Mouse (Mus musculus): ENCODE measurements around the gene Mars. TPM values are rescaled to one million over a fixed set of nuclear protein-coding genes. Genes with fewer than 3 reads are reported as not detected.

Gene Mars
- total and polyA plus RNA-seq, 3 experiments: 143 to 224 (median 161) TPM

DNA sequence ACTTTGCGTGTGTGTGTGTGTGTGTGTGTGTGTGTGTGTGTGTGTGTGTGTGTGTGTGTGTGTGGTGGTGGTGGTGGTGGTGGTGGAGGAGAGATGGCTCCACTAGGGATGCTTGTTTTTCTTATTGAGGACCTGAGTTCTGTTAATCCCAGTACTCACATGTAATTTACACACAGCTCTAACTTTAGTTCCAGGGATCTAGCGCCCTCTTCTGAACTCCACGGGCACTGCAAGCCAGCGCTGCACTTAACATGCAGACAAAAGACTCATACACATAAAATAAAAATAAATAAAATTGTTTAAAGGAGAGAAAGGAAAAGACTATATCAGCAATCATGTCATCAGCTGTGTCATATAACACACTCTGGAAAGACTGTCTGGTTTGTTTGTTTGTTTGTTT is 37.4 kb upstream of the Mars start:
- Histone ChIP-seq H3K9me3 (replicated peaks; ENCODE audit: low read length) (peaks cover 11% of the 10 kb centered on the region), H3K79me2 (replicated peaks; ENCODE audit: control insufficient read depth, extremely low read depth, insufficient read depth, poor library complexity, severe bottlenecking) (no peaks in the 10 kb centered on the region), H3K4me2 (ENCODE audit: insufficient read depth, low read depth, poor library complexity, severe bottlenecking) (no peak overlapping the region), H3K9ac (ENCODE audit: insufficient read depth, low read depth) (no peak overlapping the region), H3K27me3 (replicated peaks) (peaks cover 7% of the 10 kb centered on the region), H3K4me3 (replicated peaks in 1 of 3; ENCODE audit: low read depth in 2 of 3, low read length in 2 of 3, poor library complexity in 1 of 3) (no peak overlapping the region), H3K27ac (ENCODE audit: insufficient read depth, low read depth) (no peak overlapping the region), H3K4me1 (ENCODE audit: control insufficient read depth in 1 of 2, insufficient read depth in 2 of 2) (peaks cover 13 to 24% of the 10 kb centered on the region in 2 experiments), H3K36me3 (replicated peaks in 1 of 2; ENCODE audit: control insufficient read depth in 1 of 2, insufficient read depth in 1 of 2, low read length in 1 of 2) (peaks cover 3 to 11% of the 10 kb centered on the region in 2 experiments)
- in situ Hi-C loops (cut with MboI; ENCODE audit: low pct_ligation_motif_present, low pct_unique_long_range_greater_than_20kb, low sequenced_read_pairs): no loop called here
- DNase-seq (ENCODE audit: extremely low read depth): no peak
- no peak for TF ChIP-seq USF2 (conservative IDR thresholded peaks at IDR 0.05; ENCODE audit: low read depth, low read length)
- no peak for TF ChIP-seq IRF4 (IDR thresholded peaks at IDR 0.05; ENCODE audit: low read depth, low read length)
- peak in 1 of 2 experiments; percentile 38; a peak in 2 of 4 replicates for TF ChIP-seq CTCF (conservative IDR thresholded peaks at IDR 0.05 in 1 of 2, IDR thresholded peaks at IDR 0.05 in 1 of 2; ENCODE audit: low read depth in 2 of 2, low read length in 2 of 2)
- dilution Hi-C loops (cut with MboI; ENCODE audit: extremely low pct_ligation_motif_present, extremely low pct_unique_long_range_greater_than_20kb, low sequenced_read_pairs): no loop called here

DNA sequence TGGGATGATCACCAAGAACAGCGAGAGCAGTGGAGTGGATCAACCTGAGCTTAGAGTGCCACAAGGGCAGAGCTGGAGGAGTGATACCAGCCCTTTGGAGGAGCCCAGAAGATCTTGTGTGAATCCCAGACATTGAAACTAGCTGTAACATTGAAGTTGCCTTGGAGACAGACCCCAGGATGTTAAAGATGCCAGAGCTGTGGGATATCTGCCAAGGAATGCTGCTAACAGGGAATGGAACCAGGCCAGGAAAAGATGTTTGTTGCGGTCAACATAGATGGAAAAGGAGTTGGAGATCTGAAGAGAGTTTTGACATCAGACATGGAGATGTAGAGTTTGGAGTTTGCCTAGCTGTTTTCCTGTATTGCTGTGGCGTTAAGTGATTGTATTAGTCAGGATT is 34.6 kb upstream of the Mars start:
- no peaks in the 10 kb centered on the region for H3K79me2 ChIP-seq (replicated peaks; ENCODE audit: control insufficient read depth, extremely low read depth, insufficient read depth, poor library complexity, severe bottlenecking)
- in situ Hi-C loops (cut with MboI; ENCODE audit: low pct_ligation_motif_present, low pct_unique_long_range_greater_than_20kb, low sequenced_read_pairs) (no loop called here), dilution Hi-C loops (cut with MboI; ENCODE audit: extremely low pct_ligation_motif_present, extremely low pct_unique_long_range_greater_than_20kb, low sequenced_read_pairs) (no loop called here)
- no peak for TF ChIP-seq SIN3A (IDR thresholded peaks at IDR 0.05; ENCODE audit: low read length)
- no peak for TF ChIP-seq HCFC1 (IDR thresholded peaks at IDR 0.05; ENCODE audit: low read depth, low read length)
- no peak for TF ChIP-seq RCOR1 (conservative IDR thresholded peaks at IDR 0.05; ENCODE audit: low read depth, low read length)
- TF ChIP-seq USF2 (conservative IDR thresholded peaks at IDR 0.05; ENCODE audit: low read depth, low read length): no peak
- no peak overlapping the region for H3K4me2 ChIP-seq (ENCODE audit: insufficient read depth, low read depth, poor library complexity, severe bottlenecking)
- peaks cover 3 to 11% of the 10 kb centered on the region in 2 experiments for H3K36me3 ChIP-seq (replicated peaks in 1 of 2; ENCODE audit: control insufficient read depth in 1 of 2, insufficient read depth in 1 of 2, low read length in 1 of 2)
- H3K9ac ChIP-seq (ENCODE audit: insufficient read depth, low read depth): no peak overlapping the region
- H3K4me1 ChIP-seq (ENCODE audit: control insufficient read depth in 1 of 2, insufficient read depth in 2 of 2): peaks cover 4 to 24% of the 10 kb centered on the region in 2 experiments
- H3K9me3 ChIP-seq (replicated peaks; ENCODE audit: low read length): peaks cover 11% of the 10 kb centered on the region
- H3K4me3 ChIP-seq (replicated peaks in 1 of 3; ENCODE audit: low read depth in 2 of 3, low read length in 2 of 3, poor library complexity in 1 of 3): no peak overlapping the region
- peaks cover 19% of the 10 kb centered on the region for H3K27me3 ChIP-seq (replicated peaks)
- DNase-seq (ENCODE audit: extremely low read depth): no peak
- no peak overlapping the region for H3K27ac ChIP-seq (ENCODE audit: insufficient read depth, low read depth)

DNA sequence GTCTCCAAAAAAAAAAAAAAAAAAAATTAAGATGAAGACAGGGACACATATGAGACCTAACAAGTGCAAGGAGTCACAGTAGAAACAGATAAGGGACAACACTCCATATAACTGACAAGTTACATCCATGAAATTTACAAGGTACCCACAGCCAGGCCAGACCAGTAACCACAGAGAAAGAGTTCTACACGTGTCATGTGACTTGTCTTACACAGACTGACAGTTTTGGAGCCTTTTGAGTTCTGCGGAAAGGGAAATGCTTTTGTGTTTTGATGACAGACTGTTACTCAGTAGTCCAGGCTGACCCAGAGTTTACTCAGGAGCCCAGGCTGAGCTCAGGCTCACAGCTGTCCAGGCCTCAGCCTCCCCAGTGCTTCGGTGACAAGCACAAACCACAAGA is 31.4 kb upstream of the Mars start:
- H3K4me1 ChIP-seq (ENCODE audit: control insufficient read depth in 1 of 2, insufficient read depth in 2 of 2): peaks cover 0 to 31% of the 10 kb centered on the region in 2 experiments; a peak in 2 of 4 replicates
- peaks cover 8% of the 10 kb centered on the region for H3K9me3 ChIP-seq (replicated peaks; ENCODE audit: low read length)
- no peaks in the 10 kb centered on the region for H3K36me3 ChIP-seq (replicated peaks in 1 of 2; ENCODE audit: control insufficient read depth in 1 of 2, insufficient read depth in 1 of 2, low read length in 1 of 2)
- in situ Hi-C loops (cut with MboI; ENCODE audit: low pct_ligation_motif_present, low pct_unique_long_range_greater_than_20kb, low sequenced_read_pairs): no loop called here
- no peak overlapping the region for H3K4me3 ChIP-seq (replicated peaks in 1 of 3; ENCODE audit: low read depth in 2 of 3, low read length in 2 of 3, poor library complexity in 1 of 3)
- no peak for DNase-seq (ENCODE audit: extremely low read depth)
- H3K4me2 ChIP-seq (ENCODE audit: insufficient read depth, low read depth, poor library complexity, severe bottlenecking): no peak overlapping the region
- H3K27me3 ChIP-seq (replicated peaks): peaks cover 40% of the 10 kb centered on the region
- no peak for TF ChIP-seq JUN (IDR thresholded peaks at IDR 0.05; ENCODE audit: insufficient read depth, low read depth, low read length)
- no peak for TF ChIP-seq ZNF384 (IDR thresholded peaks at IDR 0.05; ENCODE audit: low read depth, low read length)
- TF ChIP-seq SMC3 (IDR thresholded peaks at IDR 0.05; ENCODE audit: low read depth, low read length): no peak
- no peak for TF ChIP-seq MAX (IDR thresholded peaks at IDR 0.05; ENCODE audit: low read length)
- TF ChIP-seq CHD1 (IDR thresholded peaks at IDR 0.05; ENCODE audit: low read depth, low read length): no peak
- TF ChIP-seq ZC3H11A (IDR thresholded peaks at IDR 0.05; ENCODE audit: low read depth, low read length): no peak
- TF ChIP-seq MYC (IDR thresholded peaks at IDR 0.05; ENCODE audit: low read depth, low read length): no peak
- TF ChIP-seq TBP (conservative IDR thresholded peaks at IDR 0.05; ENCODE audit: low read depth, low read length): no peak
- TF ChIP-seq USF2 (conservative IDR thresholded peaks at IDR 0.05; ENCODE audit: low read depth, low read length): no peak
- TF ChIP-seq CHD2 (IDR thresholded peaks at IDR 0.05; ENCODE audit: low read length): no peak
- TF ChIP-seq ZMIZ1 (IDR thresholded peaks at IDR 0.05; ENCODE audit: low read depth, low read length): no peak
- no peak for TF ChIP-seq NRF1 (IDR thresholded peaks at IDR 0.05; ENCODE audit: low read depth, low read length)
- no peak for TF ChIP-seq POLR2A (IDR thresholded peaks at IDR 0.05; ENCODE audit: low read depth, low read length)
- TF ChIP-seq IRF4 (IDR thresholded peaks at IDR 0.05; ENCODE audit: low read depth, low read length): no peak
- TF ChIP-seq RAD21 (IDR thresholded peaks at IDR 0.05; ENCODE audit: low read depth, low read length): no peak
- TF ChIP-seq MEF2A (IDR thresholded peaks at IDR 0.05; ENCODE audit: borderline replicate concordance, low read depth, low read length): no peak
- TF ChIP-seq RCOR1 (conservative IDR thresholded peaks at IDR 0.05; ENCODE audit: low read depth, low read length): no peak
- TF ChIP-seq ELF1 (IDR thresholded peaks at IDR 0.05; ENCODE audit: low read depth, low read length): no peak
- no peak for TF ChIP-seq CTCF (conservative IDR thresholded peaks at IDR 0.05 in 1 of 2, IDR thresholded peaks at IDR 0.05 in 1 of 2; ENCODE audit: low read depth in 2 of 2, low read length in 2 of 2)
- no peaks in the 10 kb centered on the region for H3K79me2 ChIP-seq (replicated peaks; ENCODE audit: control insufficient read depth, extremely low read depth, insufficient read depth, poor library complexity, severe bottlenecking)
- no peak overlapping the region for H3K9ac ChIP-seq (ENCODE audit: insufficient read depth, low read depth)
- no peak overlapping the region for H3K27ac ChIP-seq (ENCODE audit: insufficient read depth, low read depth)
- dilution Hi-C loops (cut with MboI; ENCODE audit: extremely low pct_ligation_motif_present, extremely low pct_unique_long_range_greater_than_20kb, low sequenced_read_pairs): no loop called here

Measured in CH12.LX (cell line).